Mouse (Mus musculus): ENCODE measurements around the gene Ppfia4. TPM values are rescaled to one million over a fixed set of nuclear protein-coding genes. Genes with fewer than 3 reads are reported as not detected.

Ppfia4 gene
- polyA plus RNA-seq (2015; fragmentation: Illumina TruSeq; extraction: RNeasy Lipid Tissue Mini Kit (QIAGEN cat#74804); ENCODE audit: insufficient read depth, low replicate concordance), result 20.4 TPM

GRCm38 (mm10) chr1:134332770-134333271 is at the start of gene Ppfia4:
Gene Ppfia4 (minus strand): TSS chr1:134332928.

GRCm38 (mm10) chr1:134361857-134362212 is 29.1 kb upstream of the Ppfia4 start, which contains the start of gene Tmem183a:
Gene Tmem183a (minus strand): TSS chr1:134361979.

DNA sequence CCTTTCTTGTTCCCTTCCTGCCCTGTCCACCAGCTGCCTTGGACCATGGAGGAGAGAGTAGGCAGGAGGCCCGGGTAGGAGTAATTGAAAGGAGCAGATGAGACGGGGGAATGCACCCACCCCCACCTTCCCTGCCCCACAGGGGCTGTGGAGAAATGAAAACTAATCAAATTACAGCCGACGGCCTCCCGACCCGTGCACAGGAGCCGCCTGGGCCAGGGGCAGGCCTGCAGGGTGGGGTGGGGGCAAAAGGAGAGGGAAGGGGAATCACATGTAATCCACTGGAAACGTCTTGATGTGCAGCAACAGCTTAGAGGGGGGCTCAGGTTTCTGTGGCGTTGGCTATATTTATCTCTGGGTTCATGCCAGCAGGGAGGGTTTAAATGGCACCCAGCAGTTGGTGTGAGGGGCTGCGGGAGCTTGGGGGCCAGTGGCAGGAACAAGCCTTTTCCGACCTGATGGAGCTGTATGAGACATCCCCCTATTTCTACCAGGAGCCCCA is 43.1 kb downstream of the Ppfia4 start, which contains the start of gene Myog:
Gene Myog (plus strand): TSS at position 392 of the 502 bp plus-strand sequence.

Other genes starting within 250 kb of the Ppfia4 start
- gene Chit1, start 221.7 kb downstream of the Ppfia4 start, polyA plus RNA-seq (2015; fragmentation: Illumina TruSeq; extraction: RNeasy Lipid Tissue Mini Kit (QIAGEN cat#74804); ENCODE audit: insufficient read depth, low replicate concordance), result not detected
- gene Chil1, start 150.8 kb downstream of the Ppfia4 start, polyA plus RNA-seq (2015; fragmentation: Illumina TruSeq; extraction: RNeasy Lipid Tissue Mini Kit (QIAGEN cat#74804); ENCODE audit: insufficient read depth, low replicate concordance), result 2.8 TPM
- not detected for gene Mybph, start 139.5 kb downstream of the Ppfia4 start, polyA plus RNA-seq (2015; fragmentation: Illumina TruSeq; extraction: RNeasy Lipid Tissue Mini Kit (QIAGEN cat#74804); ENCODE audit: insufficient read depth, low replicate concordance)
- not detected for gene Adora1, start 97.5 kb downstream of the Ppfia4 start, polyA plus RNA-seq (2015; fragmentation: Illumina TruSeq; extraction: RNeasy Lipid Tissue Mini Kit (QIAGEN cat#74804); ENCODE audit: insufficient read depth, low replicate concordance)
- gene Myog, start 42.9 kb downstream of the Ppfia4 start, polyA plus RNA-seq (2015; fragmentation: Illumina TruSeq; extraction: RNeasy Lipid Tissue Mini Kit (QIAGEN cat#74804); ENCODE audit: insufficient read depth, low replicate concordance), result not detected
- 56.0 TPM for gene Tmem183a, start 29.1 kb upstream of the Ppfia4 start, polyA plus RNA-seq (2015; fragmentation: Illumina TruSeq; extraction: RNeasy Lipid Tissue Mini Kit (QIAGEN cat#74804); ENCODE audit: insufficient read depth, low replicate concordance)
- not detected for gene 4933406M09Rik, start 53.0 kb upstream of the Ppfia4 start, polyA plus RNA-seq (2015; fragmentation: Illumina TruSeq; extraction: RNeasy Lipid Tissue Mini Kit (QIAGEN cat#74804); ENCODE audit: insufficient read depth, low replicate concordance)
- gene Cyb5r1, start 72.6 kb upstream of the Ppfia4 start, polyA plus RNA-seq (2015; fragmentation: Illumina TruSeq; extraction: RNeasy Lipid Tissue Mini Kit (QIAGEN cat#74804); ENCODE audit: insufficient read depth, low replicate concordance), result 38.5 TPM
- gene Adipor1, start 82.5 kb upstream of the Ppfia4 start, polyA plus RNA-seq (2015; fragmentation: Illumina TruSeq; extraction: RNeasy Lipid Tissue Mini Kit (QIAGEN cat#74804); ENCODE audit: insufficient read depth, low replicate concordance), result 76.8 TPM
- gene Klhl12, start 122.6 kb upstream of the Ppfia4 start, polyA plus RNA-seq (2015; fragmentation: Illumina TruSeq; extraction: RNeasy Lipid Tissue Mini Kit (QIAGEN cat#74804); ENCODE audit: insufficient read depth, low replicate concordance), result 26.8 TPM
- 32.5 TPM for gene Rabif, start 161.7 kb upstream of the Ppfia4 start, polyA plus RNA-seq (2015; fragmentation: Illumina TruSeq; extraction: RNeasy Lipid Tissue Mini Kit (QIAGEN cat#74804); ENCODE audit: insufficient read depth, low replicate concordance)
- not detected for gene Mgat4e, start 216.8 kb upstream of the Ppfia4 start, polyA plus RNA-seq (2015; fragmentation: Illumina TruSeq; extraction: RNeasy Lipid Tissue Mini Kit (QIAGEN cat#74804); ENCODE audit: insufficient read depth, low replicate concordance)
- gene Kdm5b, start 227.2 kb upstream of the Ppfia4 start, polyA plus RNA-seq (2015; fragmentation: Illumina TruSeq; extraction: RNeasy Lipid Tissue Mini Kit (QIAGEN cat#74804); ENCODE audit: insufficient read depth, low replicate concordance), result 18.1 TPM

All from spleen, adult 10 weeks (tissue).